Mouse (Mus musculus) liver, postnatal 0 days (tissue): ENCODE data around the gene Alkbh8.

Experiments
- CTCF ChIP-seq: sonication (generic); IDR thresholded peaks from 2 replicates; pipeline ENCODE4 v1.5.1; 2016; ENCODE audit warnings: antibody characterized with exemption, low read depth
- EP300 ChIP-seq: IDR thresholded peaks from 2 replicates; pipeline ENCODE4 v1.6.1; 2016; ENCODE audit warnings: antibody characterized with exemption, low read depth, mild to moderate bottlenecking

DNA sequence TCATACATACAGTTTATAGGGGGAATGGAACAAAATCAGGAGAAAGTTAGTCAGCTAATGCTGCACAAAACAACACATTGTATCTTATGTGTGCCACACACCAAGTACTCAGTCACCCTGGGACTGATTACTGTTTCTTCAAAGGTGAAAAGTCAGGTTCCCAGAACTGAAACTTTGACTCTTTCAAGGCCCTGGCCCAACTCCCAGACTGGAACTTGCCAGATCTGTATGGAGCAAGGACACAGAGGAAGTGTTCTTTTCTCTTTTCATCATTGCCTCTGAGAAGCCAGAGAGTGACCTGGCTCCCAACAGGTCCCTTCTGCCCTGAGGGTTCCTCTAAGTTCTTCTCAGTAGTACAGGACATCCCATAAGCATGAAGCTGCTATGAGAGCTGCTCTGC is 10.2 kb downstream of the Alkbh8 start:
- TF ChIP-seq CTCF (no peak), EP300 (no peak)
